Comparison of ENCODE assay signal across 14 mouse cellular contexts in the genomic region with DNA sequence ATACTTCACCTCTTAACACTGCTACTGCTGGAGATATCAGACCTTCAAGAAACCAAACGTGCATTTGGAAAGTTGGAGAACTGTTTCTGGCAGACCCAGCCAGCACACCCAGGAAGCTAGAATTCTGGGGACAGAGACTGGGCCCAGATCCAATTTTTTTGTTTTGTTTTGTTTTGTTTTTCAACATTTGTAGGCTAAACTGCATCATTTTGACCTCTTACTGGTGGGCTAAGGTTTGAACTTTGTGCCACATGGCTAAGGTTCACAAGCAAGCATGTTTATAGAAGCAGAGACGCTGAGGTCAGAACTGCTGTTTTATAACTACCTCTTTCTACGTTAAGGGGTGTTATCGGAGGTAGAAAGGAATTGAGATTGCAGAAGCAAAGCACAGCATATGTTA.
"Had no signal": no experiment of that assay in that cellular context is flagged by ENCODE, and none has a peak within 500 bp of the region (broad histone marks: within the 10 kb centered on the region; RNA-seq: fewer than 3 reads in every experiment).

No protein-coding gene starts in this region.

- H3K9ac ChIP-seq: limb, embryonic 15.5 days; liver, embryonic 15.5 days; lung, embryonic 15.5 days; midbrain, embryonic 15.5 days; neural tube, embryonic 13.5 days had no signal

- H3K4me3 ChIP-seq: left cerebral cortex, adult 2 months; limb, embryonic 15.5 days; liver, embryonic 15.5 days; lung, embryonic 15.5 days; midbrain, embryonic 15.5 days; neural tube, embryonic 13.5 days had no signal

- H3K36me3 ChIP-seq: limb, embryonic 15.5 days; liver, embryonic 15.5 days; lung, embryonic 15.5 days; midbrain, embryonic 15.5 days; neural tube, embryonic 13.5 days had no signal

- H3K4me1 ChIP-seq: liver, embryonic 15.5 days had no signal

- H3K27me3 ChIP-seq: limb, embryonic 15.5 days; liver, embryonic 15.5 days; lung, embryonic 15.5 days; midbrain, embryonic 15.5 days; neural tube, embryonic 13.5 days had no signal

- DNase-seq: lung, postnatal 4 days; right cerebral cortex, adult 18-20 months; right cerebral cortex, postnatal 25 days; thymus, postnatal 36 days had no signal

- H3K27ac ChIP-seq: left cerebral cortex, adult 2 months; limb, embryonic 15.5 days; liver, embryonic 15.5 days; lung, embryonic 15.5 days; midbrain, embryonic 15.5 days; neural tube, embryonic 13.5 days had no signal

- H3K4me2 ChIP-seq: limb, embryonic 15.5 days; liver, embryonic 15.5 days; lung, embryonic 15.5 days; midbrain, embryonic 11.5 days; midbrain, embryonic 15.5 days; neural tube, embryonic 13.5 days had no signal

- H3K9me3 ChIP-seq: limb, embryonic 15.5 days; liver, embryonic 15.5 days; lung, embryonic 15.5 days; midbrain, embryonic 15.5 days; neural tube, embryonic 13.5 days had no signal

- ATAC-seq: hindbrain, embryonic 16.5 days; inflammation-experienced regulatory T-cells, adult 6 months; intestine, postnatal 0 days; midbrain, embryonic 15.5 days had no signal
